Mouse (Mus musculus) erythroblast, adult 5-6 weeks (primary cell): ENCODE data around the gene Ppcs. TPM values are rescaled to one million over a fixed set of nuclear protein-coding genes. Genes with fewer than 3 reads are reported as not detected.

Experiments used
- ATAC-seq: replicated peaks from 2 replicates; pipeline ENCODE4 v1.8.0; 2016; ENCODE audit warnings: moderate number of reproducible peaks, mild to moderate bottlenecking, moderate TSS enrichment, inconsistent platforms; ENCODE audit not compliant: poor library complexity, low FRiP score, severe bottlenecking
- total RNA-seq, 2 experiments: library from RNA; stranded (forward) in 1 of 2; stranded (reverse) in 1 of 2; fragments of 150-400 nt in 1 of 2; fragments of 200-764, 138-1000 nt in 1 of 2; gene quantifications; 2 replicates each; pipeline versions ENCODE4 v1.2.3 to v1.2.4; 2015 to 2017; ENCODE audit warnings: low replicate concordance in 2 of 2

The Ppcs gene
- total RNA-seq (2015; ENCODE audit: low replicate concordance), result 4.2 and 8.1 TPM in 2 replicates
- 2.3 and 7.2 TPM in 2 replicates for total RNA-seq (2017; ENCODE audit: low replicate concordance)

DNA sequence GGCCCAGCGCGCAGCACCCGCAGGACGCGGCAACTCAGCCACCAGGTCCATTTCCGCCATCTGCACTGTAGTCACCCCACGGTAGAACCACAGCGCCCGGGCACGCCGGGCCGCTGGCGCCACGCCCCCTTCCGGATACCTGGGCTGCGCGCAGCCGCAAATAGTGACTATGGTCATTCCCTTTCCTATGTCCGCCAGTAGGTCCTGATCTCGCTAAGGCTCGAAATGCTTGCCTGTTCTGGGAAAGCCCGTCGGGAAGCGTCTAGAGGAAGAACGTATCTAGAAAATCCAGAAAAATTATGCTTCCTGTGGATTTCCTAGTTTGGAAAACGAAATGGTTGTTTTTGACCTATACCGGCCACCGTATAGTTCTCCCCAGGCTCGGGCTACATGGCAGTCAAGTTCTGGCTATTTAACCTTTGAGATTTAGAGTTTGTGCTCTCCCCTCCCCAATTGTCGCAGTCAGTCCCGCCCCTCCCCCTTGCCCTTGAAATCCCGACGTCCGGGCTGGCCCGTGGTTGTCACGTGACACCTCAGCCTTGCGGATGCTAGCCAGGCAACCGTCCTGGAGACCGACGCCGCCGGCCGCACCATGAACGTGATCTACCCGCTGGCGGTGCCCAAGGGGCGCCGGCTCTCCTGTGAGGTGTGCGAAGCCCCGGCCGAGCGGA lies at the start of gene Ppcs, which contains the start of gene Zmynd12:
Ppcs (minus strand) TSS at position 127 of the 671 bp plus-strand sequence.
Zmynd12 (plus strand) TSS at position 521 of the 671 bp plus-strand sequence.
- ATAC-seq, result peak; percentile 78

DNA sequence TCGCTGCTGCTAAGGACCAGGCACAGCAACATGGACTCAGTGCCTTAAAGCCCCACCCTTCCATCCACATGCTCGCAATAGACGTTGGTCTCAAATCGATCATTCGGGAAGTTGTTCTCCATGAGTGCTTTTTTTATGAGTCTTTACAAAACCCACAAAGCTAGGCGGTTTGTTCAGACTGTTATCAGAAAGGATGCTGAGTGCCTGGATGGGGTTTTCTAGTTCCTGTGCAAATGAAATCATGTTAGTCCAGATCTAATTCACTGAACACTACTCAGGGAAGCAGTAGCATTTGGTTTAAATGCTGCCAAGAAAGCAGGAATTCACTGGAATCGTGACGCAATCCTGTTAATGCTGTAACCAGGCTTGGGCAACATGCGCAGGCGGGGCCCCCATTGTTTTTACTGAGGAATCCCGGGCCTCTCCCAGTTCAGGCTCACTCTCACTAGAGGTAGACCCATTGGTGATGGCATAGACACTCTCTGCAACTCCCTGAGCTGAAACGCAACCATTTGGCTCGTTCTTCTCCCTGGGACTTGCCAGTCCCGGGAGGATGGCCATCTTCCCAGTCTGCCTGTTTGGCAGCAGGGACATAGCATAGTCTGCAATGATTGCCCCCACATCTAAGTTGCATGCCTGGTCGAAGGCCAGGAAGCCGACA lies 45.6 kb upstream of the Ppcs start:
- no peak for ATAC-seq

DNA sequence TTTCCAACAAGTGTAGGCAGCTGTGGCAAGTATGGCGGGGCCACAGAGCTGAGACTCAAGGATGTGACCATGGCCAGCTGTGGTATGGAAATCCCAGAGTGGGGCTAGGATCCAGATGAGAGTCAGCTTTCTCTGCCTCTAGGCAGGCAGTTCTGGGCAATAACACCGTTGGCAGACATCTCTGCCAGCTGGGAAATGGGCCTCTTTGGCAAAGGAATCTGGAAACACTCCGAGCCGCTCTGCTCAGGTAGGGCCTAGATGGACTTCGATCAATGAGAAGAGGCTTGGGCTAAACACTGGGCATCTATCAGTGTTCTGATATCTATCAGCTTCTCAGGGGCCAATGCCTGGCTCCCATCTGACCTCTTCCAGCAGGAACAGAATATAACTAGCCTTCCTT lies 43.6 kb upstream of the Ppcs start:
- ATAC-seq, result no peak

DNA sequence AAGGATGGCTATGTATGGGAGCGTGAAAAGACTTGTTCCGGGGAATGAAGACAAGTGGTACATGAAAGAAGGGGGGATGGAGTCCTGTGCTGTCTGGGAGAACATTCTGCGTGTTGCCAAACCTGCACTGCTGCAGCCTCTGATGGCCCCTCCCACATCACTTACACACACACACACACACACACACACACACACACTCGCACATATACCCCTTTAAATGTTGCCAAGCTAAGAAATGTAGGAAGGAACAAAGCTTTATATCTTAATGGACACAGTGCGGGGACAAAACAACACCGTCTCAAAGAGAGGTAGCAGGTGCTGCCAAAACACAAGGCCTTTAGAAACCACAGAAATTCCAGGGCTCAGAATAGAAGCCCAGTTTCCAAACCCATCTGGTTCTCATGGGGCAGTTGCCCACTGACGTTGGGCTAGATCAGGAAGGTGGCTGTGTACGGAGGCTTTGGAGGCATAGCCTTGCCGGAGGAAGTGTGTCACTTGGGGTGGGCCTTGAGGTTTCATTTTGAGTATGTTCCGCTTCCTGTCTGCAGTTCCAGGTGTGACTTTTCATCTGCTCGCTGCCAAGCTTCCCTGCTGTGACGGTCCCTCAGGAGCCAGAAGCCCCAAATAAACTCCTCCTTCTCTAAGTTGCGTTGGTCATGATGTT lies 41.7 kb upstream of the Ppcs start:
- no peak for ATAC-seq

DNA sequence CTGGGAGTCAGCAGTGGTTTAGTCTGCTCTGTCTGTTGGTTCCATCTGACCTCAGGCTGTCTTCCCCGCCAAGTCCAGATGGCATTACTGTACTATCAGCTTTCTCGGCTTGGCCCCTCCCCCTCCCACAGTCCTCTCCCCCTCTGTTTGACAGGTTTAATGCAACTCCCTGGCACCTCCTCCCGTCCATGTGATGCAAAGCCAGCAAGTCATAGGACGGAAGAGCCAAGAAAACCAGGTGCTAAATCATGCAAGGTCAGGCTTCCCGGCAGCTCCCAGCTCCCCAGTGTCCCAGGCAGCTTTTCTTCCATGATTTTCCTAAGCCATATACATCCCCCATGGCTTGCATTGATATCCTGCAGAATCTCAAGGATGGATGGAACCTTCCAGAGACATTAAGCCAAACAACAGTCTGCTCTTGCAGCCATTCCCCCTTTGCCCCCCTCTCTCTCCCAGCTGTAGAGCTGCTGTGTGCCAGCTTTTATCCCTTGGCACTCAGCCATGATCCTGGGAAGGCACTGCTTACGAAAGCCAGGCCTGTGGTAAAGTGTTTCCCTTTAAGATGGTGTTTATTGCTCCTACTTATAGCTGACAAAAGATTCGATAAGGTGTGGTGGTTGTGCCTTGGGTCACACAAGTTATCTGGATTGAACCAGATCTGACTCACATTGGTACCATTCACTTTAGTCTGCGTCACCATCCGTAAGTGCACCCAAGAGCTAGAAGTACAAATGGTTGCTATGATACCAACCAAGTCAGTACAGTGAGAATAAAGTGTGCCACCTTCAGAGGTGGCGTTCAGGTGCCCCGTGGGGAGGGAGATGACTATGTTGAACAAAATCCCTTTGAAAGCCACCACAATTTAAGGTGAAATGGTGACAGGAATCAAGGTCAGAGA lies 40.9 kb upstream of the Ppcs start:
- ATAC-seq, result no peak

DNA sequence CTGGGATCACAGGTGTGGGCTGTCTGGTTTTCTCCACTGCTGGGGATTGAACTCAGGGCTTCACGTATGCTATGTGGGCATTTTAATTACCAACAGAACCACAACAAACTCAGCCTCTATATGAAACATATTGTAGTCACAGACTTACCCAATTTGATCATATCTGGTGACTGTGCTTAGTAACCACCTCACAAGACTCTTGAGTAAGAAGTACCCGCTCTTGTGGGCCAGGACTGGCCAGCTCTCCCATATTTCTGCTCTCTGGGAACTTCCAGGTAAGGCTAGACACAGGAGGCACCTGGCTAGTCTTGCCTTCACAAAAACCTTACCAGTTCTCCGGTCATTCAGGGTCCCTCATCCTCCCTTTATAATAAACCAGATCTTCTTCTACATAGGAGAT lies 40.2 kb upstream of the Ppcs start:
- ATAC-seq, result no peak

DNA sequence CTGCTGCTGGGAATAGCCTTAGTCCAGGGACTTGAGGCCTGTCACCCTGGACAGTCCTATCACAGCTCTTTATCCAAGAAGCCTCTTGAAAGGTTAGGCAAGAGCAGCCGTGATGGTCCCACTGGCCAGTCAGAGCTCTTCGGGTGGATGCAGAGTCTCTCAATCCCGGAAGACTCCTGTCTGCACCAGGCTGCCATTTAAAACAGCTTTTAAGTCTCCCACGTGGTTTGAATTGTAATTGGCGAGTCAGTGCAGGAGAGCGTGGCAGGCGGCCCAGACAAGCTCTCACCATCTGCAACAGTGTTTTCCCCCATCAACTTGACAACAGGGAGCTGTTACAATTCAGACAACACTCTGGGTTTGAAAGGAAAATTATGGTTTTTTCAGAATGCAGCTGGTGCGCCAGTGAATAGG lies 38.5 kb upstream of the Ppcs start:
- no peak for ATAC-seq

DNA sequence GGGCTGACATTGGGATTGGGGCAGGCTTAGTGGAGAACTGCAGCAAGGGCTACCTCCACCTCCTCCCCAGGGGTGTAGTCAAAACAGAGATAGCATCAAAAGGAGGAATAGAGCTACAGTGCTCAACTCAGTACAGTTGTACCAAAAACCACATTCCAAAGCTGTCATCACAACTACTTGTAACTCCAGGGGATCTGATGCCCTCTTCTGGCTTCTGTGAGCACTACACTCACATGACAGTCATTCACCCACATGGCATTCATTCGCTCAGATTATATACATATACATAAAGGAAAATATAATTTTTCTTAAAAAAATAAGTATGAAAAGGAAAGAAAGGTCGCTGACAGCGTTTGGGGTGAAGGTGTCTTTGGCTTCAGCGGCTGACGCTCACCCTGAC lies 38.1 kb upstream of the Ppcs start:
- peak; percentile 84 for ATAC-seq

DNA sequence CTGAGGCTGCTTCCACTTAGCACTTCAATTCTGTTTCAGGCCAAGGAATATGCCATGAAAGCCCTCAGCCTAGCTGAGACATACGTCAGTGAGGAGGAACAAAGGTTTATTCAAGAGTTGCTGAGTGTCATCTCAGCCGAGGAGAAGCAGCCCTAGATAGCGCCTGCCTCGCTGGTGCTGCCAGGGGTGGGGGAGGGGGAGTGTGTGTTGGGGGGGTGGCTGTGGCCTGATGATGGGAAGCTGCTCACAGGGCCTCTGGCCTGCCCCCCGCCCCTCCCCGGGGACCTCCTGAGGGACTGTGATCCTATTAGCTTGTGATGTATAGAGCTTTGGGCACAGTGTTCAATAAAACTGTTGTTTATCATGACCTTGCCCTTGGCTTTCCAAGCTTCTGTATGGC lies 31.3 kb upstream of the Ppcs start:
- no peak for ATAC-seq

DNA sequence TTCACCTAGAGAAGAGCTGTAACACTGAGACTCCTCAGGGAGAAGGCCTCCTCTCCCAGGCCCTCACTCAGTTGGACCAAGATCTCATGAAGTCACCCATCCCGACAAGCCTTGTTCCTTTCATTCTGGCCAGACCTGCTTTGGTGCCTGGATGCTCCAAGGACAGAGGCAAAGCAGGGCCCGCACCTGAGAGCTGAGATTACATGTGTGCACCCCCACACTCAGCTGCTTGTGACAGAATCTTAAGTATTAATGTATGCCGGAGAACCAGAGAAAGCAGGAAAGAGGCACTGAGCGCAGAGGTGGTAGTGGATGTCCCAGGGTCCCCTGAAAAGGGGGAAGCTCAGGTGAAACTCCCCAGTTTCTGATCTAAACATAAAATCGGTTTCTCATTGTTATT lies 30.9 kb upstream of the Ppcs start:
- no peak for ATAC-seq

DNA sequence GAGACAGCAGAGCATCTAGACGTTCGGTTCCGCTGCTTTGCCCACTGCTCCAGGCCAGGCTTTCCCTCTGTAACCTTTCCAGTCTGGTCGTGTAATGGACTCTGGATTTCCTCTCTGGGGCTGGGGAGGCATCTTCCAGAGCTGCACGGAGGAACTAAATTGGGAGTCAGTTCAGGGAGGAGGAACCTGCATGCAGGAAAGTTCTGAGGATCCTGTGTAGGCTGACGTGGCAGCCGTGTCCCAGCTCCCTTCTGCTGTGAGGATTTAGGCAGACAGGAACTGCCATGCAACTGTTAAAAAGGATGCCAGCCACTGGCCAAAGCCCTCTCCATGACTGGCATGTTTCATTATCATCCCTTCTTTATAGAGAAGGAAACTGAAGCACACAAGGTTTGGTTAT lies 28.2 kb upstream of the Ppcs start:
- ATAC-seq, result no peak

DNA sequence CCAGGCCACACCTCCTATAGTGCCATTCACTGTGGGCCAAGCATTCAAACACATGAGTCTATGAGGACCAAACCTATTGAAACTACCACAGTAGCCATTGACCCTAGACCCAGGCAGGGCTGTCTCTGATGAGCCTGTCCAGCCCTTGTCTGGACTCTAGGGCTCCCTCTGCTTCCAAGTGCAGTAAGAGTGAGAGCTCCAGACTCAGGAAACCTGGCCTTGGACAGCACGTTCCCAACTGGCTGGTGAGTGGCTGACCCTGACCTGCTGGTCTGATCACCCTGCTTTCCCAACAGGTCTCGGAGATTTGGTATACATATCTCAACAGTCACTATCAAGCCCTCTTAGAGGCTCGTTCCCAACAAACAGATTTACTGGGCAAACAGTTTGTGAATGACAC lies 25.6 kb upstream of the Ppcs start:
- ATAC-seq, result no peak

DNA sequence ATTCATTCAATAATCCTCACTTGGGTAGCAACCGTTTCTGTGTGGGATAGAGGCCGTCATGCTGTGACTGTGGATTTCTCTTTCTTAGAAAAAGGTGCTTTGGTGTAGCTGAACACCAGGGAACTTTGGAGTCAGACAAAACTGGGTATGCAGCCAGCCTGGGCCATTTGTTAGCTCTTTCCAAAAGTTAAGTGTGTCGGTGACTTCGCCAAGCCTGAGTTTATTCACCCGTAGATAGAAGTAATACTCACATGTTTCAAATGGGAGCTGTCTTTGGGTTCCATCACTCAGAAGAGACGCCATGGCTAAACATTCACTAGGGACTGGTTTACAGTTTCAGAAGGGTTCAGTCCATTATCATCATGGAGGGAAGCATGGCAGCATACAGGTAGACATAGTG lies 25.0 kb upstream of the Ppcs start:
- ATAC-seq, result no peak

DNA sequence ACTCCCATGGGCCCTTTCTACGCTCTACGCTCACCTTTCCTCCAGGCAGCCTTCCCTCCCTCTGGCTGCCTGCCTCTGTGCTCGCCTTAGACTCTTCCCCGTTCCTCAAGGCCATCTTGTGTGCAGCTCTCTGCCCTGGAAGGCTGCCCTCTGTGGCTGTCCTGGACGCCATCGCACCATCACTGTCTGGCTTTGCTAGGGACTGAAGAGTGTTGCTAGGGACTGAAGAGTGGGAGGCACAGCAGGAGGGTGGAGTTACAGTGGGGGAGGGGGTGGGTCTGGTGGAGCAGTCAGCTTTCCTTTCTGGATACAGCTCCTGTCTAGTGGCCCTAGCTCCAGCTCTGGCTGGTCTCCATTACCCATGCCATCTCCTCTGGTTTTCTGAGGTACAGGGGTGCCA lies 20.3 kb upstream of the Ppcs start:
- ATAC-seq, result peak; percentile 47; the same call in 1 of the 2 replicates

DNA sequence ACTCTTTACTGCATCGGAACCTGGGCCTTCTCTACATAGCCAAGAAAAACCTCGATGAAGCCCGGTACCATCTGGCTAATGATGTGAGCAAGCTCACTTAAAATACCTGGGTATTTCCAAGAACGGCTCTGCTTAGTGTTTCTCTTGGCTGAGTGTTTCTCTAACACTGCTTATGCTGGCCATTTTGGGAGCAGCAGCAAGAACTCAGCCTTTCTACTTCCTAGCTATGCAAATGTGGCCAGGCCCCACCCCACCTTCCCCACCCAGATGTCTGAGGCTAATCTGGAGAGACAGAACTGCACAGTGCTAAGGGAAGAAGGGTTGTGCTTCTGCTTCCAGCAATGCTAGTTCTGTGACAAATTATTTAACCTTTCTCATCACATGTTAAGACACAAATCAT lies 19.6 kb upstream of the Ppcs start:
- ATAC-seq, result peak; percentile 84

DNA sequence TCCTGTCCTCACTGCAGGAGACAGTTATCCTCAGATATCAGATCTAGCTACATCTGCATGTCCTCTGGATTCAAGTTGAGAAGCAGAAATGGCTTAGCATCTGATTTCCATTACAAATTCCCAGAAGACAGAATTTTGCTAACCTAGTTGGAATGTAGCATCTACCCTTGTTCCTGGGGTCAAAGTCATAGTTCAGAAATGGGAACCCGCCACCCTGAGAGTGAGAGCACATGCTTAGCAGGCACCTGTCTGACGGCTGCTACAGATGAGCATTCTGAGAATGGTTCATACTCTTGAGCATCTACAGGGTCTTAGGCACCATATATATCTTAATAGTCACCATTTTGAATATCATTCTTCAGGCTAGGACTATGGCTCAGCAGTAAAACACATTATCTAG lies 15.7 kb upstream of the Ppcs start:
- no peak for ATAC-seq

DNA sequence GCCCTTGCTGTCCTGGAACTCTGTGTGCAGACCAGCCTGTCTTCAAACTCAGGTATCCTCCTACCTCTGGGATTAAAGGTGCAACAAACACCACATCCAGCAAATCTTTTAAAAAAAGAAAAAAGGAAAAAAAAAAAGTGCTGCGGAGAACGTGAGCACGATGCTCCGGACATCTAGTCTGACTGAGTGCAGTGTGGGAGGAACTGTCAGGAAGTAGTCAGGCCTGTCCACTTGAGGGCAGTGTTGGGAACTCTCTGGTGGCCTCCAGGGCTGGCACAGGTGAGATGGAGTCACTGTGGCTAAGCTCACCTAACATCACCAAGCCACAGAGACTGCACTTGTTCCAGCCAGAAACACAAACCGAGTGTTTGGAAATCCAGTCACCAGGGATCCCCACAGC lies 8.5 kb upstream of the Ppcs start:
- peak; percentile 82 for ATAC-seq

DNA sequence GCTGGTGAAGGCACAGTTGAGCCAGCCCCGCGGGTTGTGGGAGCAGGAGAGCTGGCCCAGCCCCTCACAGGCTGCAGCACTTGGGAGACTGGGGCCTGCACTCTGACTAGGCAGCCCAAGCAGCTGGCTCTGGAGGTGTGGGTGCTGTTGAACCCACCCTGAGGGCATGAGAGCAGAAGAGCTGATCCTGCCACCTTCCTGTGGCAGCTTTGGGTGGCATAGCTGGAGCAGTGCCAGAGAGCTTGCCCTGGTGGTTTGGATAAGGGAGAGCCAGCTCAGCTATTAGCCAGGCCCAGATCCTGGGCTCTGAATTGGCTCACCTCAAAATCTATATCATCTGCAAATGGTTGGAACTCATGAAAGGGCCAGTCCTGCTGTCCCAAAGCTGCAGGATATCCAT lies 5.5 kb upstream of the Ppcs start:
- ATAC-seq, result peak; percentile 80

DNA sequence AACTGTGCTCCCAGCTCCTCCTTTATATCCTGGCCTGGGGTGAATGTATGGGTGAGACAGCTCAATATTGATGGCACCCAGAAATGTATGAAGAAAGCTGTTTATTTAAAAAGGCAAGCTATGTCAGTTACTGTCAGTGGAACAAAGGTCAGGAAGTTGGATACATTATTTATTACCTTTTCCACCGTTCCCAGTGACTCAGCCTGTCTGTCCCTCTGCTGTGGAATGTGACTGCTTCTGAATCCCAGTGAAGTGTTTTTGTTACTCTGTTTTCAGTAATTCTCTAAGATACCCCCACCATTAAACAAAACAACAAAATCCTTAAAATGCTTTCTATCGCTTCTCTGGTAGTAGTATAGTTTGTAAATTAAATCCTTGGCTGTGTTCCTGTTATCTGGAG lies 3.4 kb upstream of the Ppcs start:
- ATAC-seq, result no peak

DNA sequence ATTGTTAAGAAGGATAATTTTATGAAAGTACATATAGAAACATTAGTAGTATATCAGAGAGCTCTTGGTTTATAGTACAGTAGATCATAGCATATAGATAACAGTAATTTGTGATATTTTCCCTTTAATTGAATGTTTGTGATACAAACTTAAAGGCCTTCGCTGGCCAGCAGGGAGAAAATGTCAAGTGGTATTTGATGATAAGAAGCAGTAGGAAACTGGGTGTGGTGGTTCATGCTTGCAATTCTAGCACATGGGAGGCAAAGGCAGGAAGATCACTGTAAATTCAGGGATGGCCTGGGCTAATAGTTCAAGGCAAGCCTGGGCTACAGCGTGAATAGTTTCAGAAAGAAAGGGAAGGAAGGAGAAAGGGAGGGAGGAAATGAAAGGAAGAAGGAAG lies 2.9 kb upstream of the Ppcs start:
- peak; percentile 66 for ATAC-seq
